Mouse (Mus musculus): ENCODE data around the gene Cox19.
"Not testable (repeated sequence)": the region's sequence is repeated elsewhere in the genome, so short reads cannot be mapped to it uniquely, and the experiment has no call there.

Cox19 gene

DNA sequence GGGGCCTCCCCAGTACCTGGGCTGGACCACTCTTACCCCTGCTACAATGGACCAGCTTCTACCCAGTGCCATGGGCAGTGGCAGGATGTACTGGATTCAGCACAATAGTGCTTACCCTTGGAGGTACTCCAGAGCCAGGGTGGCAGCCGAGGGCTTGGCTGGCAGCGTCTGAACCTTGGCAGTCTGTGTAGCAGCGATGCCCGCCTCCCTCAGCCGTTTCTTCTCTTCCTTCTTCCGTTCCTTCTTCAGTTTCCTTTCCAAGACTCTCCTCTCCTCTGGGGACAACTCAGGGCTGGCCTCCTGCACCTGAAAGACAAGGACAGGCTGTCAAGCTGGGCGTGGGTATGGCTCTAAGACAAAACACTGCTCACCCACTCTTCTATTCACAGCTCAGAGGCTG is 12.6 kb upstream of the Cox19 start:
- DNase-seq (ENCODE audit: low read depth, low spot score) = no peak

DNA sequence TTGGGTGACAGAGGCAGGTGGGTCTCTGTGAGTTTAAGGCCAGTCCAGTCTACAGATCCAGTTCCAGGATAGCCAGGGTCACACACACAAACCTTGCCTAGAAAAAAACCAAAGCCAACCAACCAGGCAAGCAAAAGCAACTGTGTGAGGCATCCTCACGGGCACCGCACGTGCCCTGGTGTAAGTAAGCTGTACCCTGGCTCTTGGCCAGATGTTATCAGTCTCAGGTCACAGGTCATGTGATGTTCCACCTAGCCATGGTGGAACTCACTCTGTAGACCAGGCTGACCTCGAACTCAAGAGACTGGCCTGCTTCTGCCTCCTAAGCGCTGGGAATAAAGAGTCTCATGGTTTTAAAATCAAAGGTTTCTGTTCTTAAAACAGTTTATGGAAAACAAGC is 8.0 kb upstream of the Cox19 start:
- DNase-seq (ENCODE audit: low read depth, low spot score) = no peak

DNA sequence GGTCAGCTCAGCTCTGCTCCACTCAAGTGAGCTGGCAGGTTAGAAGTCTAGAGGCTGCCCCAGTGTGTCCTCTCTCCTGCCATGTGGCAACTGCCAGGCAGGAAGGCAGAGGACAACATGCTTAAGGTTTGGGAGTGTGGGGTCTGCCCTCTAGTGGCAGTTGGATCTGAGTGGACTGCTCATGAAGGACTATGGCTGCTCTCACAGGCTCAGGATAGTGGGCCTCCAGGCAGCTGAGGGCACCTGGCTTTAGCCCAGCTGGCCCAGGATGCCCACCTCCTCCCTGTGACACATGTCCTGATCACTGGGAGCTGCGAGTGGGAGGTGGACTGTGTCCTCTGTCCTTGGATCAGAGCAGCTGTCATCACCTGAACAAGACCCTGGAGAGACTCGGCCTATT is 7.4 kb upstream of the Cox19 start:
- DNase-seq (ENCODE audit: low read depth, low spot score) = no peak

DNA sequence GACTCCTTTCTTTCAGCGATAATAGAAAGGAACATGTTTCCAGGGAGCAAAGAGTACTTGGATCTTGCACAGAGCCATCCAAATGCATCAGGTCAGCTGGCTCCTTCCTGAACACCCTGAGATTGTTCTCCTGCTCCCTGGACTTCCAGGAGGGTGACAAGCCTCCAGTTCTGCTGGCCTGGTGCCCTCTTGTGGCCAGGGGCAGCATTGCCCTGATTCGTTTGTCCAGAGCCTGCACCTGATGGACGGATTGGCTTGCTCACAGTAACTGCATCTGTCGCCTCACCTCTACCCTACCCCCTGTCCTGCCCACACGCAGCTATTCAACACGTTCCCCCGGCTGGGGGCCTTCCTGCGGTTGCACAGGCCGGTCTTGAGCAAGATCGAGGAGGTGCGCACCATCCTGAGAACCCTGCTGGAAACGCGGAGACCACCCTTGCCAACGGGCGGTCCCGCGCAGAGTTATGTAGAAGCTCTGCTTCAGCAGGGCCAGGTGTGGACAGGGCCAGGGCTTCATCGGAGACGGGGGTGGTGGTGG is 4.1 kb upstream of the Cox19 start:
- DNase-seq (ENCODE audit: low read depth, low spot score) = peak; percentile 66

DNA sequence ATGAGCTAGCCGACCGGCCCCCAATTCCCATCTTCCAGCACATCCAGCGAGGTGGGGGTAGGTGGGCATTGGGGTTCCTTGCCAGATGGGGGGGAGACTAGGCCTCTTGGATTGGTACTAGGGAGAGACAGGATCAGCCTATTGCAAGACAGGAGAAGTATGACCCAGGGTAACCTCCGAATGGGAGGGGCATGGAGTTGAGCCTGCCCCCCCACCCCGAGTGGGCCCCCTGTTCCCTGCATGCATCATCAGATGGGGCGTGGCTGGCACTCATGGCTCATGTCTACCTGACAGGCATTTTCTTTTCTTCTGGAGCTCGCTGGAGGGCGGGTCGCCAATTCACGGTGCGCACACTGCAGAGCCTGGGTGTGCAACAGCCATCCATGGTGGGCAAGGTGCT is 2.7 kb upstream of the Cox19 start:
- no peak for DNase-seq (ENCODE audit: low read depth, low spot score)

DNA sequence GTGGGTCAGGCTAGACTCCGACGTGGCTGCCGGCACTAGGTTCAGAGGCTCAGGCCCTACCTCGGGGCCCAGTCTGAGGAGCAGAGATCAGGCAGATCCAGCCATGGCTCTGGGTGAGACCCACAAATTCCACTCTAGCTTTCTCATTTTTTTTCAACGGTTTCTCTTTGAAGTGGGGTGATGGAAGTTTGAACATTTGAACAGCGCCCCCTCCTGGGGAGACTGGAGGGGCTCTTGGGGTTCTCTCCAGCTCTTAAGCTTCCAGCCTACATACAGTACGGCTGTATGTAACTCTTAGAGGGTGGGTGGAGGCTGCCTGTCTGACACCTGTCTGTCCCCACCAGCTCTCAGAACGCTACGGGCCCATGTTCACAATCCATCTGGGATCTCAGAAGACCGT is 2.3 kb upstream of the Cox19 start:
- peak; percentile 33 for DNase-seq (ENCODE audit: low read depth, low spot score)

DNA sequence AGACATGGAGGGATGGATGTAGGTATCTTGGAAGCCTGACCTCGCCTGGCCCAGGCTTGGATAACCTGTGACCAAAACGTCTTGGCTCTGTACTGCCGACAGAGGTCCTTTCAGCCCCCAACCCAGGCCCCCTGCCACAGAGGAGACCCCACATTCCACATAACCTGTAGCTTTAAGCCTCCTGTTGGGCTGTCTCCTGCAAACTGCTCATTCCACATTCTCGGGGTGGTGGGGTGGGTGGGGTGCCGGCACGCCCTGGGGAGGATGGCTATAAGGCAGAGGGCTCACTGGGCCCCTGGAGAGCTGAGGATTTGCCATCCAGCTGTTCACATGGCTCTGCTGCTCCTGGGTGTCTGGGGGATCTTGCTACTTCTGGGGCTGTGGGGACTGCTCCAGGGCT is 1.1 kb upstream of the Cox19 start, which contains the start of gene Cyp2w1:
Cyp2w1 (plus strand) TSS at position 301 of the 400 bp plus-strand sequence.
- no peak for DNase-seq (ENCODE audit: low read depth, low spot score)

DNA sequence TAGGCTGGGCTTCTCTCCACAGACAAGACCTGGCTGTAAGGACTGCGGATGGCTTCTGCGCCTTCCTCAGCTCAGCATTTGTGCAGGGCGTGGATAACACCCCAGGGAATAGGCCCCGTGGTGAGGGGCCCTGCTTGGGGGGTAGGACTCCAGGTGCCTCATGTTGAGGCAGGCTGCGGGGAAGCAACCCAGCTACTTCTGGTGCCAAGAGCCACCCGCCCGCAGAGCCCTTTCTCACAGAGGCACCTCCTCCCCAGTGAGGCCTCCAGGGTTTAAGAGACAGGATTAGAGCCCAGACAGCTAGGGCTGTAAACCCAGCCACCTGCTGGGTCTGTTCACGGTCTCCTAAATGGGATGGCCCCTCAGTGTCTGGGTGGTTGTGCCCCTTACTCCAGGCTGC is 410 bp upstream of the Cox19 start:
- DNase-seq (ENCODE audit: low read depth, low spot score) = no peak

DNA sequence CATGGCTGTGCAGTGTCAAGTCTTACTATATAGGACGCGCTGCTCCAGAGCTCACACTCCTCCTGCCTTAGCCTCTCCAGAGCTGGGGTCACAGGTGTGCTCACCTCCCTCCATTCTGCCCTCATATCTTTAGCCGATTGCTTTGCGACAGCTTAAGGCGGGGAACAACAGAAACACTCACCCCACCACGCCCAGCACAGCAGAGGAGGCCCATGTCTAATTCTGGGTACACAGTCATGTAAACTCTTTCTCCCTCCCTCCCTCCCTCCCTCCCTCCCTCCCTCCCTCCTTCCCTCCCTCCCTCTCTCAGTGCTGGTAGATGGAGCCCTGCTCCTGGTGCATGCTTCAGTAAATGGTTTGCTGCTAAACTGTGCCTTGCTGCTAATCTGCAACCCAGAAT is 1.5 kb downstream of the Cox19 start:
- no peak for DNase-seq (ENCODE audit: low read depth, low spot score)

DNA sequence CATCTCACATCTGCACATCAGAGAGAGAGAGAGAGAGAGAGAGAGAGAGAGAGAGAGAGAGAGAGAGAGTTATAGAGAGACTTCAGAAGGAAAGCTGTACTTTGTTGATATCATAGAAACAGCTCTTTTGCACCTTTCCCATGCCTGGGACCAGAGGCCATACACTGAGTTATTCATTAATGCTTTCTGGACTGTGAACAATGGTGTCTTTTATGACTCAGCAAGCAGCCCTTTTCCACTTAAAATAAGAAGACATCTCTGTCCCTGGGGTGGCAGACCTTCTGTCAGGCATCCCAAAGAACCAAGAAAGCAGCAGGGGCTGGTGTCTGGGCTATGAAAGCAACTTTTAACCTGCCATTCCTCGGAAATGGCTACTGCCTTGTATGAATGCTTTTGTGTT is 4.0 kb downstream of the Cox19 start:
- no peak for DNase-seq (ENCODE audit: low read depth, low spot score)

DNA sequence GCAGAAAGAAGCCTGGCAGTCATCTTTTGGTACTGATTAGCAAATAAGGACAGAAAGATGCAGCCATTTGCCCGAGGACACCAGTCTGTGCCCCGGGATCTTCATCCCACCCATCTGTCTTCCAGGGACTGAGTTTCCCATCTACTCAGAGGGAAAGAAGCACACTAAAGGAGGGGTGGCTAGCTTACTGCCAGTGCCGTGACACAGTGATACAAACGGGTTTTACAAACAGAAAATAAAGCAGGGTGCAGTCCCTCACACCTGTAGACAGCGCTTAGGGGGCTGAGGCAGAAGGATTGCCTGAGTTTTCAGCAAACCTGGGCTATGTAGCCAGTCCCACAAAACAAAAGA is 5.9 kb downstream of the Cox19 start:
- DNase-seq (ENCODE audit: low read depth, low spot score) = no peak

DNA sequence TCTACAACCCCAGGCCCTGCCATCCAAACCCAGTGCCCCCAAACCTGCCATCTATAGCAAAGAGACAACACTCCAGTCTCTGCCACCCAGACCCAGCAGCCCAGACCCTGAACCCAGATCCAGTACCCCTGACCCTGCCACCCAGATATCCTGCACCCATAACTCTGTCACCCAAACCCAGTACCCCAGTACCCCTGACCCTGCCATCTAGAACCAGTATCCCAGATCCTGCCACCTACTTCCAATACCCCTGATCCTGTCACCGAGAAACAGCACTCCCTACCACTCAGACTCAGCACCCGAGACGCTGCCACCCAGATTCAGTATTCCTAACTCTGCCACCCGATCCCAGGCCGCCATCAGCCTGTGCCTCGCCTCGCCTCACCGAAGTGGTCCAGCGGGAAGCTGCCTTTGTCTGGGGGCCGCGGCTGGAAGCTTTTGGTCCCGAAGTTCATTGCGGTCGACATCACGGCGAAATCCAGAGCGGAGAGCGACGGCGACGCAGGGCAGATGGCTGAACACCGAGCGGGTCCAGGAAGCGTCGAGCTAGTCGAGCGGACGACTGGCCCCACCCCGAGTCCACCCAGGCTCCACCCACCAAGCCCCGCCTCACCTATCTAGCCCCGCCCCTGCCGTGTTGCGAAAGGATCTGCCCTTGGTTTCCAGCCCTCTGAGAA is 6.4 kb downstream of the Cox19 start:
- DNase-seq (ENCODE audit: low read depth, low spot score) = peak; percentile 92

DNA sequence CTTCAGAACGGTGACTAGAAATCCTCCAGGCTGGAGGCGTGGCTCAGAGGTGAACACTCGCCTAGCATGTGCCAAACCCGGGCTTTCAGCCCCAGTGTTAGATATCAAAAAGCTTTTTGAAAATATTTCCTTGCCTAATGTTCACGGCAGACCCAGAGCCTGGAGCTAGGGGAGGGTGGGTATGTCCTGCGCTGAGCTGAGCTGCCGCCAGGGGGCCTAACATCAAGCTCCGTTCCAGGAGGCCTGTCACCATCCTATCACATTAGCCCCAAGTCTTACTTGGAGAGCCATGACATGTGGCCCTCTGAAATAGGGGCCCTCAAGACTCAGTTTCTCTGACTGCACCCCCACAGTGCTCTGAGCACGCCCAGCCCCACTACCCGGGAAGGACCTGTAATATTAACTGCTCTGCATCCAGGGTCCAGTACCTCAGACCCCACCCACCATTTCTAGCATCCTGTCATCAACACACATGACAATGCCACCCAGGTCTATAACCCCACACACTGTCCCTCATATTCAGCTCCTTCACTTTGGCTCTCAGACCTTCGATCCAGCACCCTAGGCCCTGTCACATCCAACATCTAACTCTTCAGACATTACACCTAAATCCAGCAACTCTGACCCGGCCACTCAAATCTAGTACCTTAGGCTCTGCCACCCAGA is 7.1 kb downstream of the Cox19 start:
- peak; percentile 80 for DNase-seq (ENCODE audit: low read depth, low spot score)

DNA sequence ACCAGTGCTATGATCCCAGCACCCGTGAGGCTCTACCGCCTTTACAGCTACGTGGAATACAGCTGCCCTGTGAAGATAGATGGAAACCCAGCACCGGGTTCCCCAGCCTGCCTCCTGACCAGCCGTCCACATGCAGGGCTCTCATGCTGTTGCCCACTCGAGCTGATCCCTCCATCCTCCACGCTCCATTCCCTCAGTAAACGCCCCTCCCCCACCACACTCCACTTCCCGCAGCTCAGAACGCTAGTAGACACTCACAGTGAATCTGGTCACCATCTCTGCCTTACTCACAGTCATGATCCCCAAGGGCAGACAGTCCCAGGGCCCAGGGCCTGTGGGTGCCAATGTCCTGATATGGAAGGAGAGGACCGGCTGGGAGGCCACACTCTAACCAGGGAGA is 12.3 kb downstream of the Cox19 start:
- no peak for DNase-seq (ENCODE audit: low read depth, low spot score)

DNA sequence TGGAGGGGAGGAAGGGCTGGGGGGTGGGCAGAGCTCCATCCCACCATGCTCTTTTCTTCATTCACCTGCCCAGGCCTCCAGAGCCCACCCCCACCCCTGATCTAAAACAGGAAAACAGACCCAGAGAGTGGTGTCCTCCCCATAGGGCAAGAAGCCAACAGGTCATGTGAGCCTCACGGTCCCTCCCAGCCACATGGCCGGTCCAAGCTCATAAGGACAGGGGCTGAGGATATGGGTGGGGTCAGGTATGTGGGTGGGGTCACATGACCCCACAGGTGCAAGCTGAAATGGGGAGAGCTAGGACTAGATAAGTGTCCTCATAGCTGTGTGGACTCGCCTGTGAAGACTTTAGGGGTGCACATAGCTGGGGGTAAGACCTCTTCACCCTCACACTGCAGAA is 12.8 kb downstream of the Cox19 start:
- DNase-seq (ENCODE audit: low read depth, low spot score) = no peak

DNA sequence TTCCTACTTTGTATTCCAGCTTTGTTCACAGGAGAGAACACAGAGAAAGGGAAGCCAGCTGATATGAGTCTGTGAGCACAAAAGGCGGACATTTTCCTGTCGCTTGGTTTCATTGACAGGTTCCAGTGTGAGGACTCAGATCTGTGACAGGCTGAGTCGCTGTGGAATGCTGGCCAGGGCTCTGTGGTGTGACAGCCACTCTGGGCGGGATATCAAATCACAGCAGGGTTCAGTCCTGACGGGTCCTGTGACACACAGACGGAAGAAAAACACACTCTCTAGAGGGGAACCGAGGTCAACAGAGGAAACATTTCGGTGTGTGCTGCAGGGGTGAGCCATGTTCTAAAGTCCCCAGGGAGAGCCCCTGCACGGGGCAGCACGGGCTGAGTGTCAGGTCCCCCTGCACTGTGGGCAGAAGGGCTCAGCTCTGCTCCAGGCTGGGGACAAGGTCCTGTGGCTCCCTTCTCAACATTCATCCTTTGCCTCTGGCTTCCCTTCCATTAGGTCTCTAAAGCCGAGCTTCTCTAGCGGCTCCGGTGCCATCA is 13.3 kb downstream of the Cox19 start:
- DNase-seq (ENCODE audit: low read depth, low spot score) = no peak

DNA sequence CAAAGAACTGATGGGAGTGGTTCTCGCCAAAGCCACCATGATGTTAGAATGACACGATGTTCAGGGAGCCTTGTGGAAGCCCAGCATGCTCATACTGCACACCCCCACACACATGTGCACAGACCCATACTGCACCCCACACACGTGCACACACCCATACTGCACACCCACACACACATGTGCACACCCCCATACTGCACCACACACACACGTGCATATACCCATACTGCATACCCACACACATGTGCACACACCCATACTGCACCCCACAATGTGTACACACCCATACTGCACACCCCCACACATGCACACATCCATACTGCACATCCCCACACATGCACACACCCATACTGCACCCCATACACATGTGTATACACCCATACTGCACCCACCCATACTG is 15.6 kb downstream of the Cox19 start:
- DNase-seq (ENCODE audit: low read depth, low spot score) = no peak

DNA sequence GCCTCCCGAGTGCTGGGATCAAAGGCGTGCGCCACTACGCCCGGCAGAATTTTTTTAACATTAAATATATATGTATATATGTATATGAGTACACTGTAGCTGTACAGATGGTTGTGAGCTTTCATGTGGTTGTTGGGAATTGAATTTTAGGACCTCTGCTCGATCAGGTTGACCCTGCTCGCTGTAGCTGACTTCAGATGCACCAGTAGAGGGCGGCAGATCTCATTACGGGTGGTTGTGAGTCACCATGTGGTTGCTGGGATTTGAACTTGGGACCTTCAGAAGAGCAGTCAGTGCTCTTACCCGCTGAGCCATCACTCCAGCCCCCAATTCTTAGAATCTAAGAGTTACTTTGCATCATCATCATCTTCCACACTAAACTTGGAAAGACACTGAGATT is 16.8 kb downstream of the Cox19 start:
- not testable (repeated sequence) for DNase-seq (ENCODE audit: low read depth, low spot score)

DNA sequence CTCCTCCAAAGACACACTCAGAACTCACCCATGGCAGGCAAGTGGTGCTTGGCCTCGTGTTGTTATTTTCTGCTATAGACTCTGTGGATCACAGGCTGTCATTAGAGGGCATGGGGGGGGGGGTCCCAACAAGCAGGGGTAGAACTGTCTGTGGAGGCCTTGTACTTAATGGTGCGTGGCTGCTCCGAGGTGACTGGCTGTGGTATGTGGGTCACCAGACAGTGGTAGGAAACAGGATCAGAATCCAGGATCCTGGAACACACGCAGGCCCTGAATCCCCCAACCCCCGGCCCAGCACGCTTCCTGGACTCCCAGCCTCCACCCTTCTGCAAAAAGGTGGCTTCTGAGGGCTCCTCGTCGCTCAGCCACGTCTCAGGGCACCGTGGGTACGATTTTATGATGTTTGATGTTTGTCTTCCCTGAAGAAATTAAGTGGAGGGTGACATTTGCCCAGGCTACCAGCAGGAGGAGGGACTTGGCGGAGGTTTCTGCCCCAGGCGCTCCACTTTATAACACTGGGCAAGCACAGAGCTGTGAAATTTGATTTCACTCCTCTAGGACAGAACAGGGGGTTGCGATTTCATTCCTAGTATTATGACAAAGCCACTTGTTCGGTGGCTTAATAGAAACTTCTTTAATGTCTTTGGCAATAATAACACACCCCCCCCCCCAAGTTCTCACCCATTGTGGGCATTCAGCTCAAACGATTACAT is 17.8 kb downstream of the Cox19 start:
- DNase-seq (ENCODE audit: low read depth, low spot score) = no peak

DNA sequence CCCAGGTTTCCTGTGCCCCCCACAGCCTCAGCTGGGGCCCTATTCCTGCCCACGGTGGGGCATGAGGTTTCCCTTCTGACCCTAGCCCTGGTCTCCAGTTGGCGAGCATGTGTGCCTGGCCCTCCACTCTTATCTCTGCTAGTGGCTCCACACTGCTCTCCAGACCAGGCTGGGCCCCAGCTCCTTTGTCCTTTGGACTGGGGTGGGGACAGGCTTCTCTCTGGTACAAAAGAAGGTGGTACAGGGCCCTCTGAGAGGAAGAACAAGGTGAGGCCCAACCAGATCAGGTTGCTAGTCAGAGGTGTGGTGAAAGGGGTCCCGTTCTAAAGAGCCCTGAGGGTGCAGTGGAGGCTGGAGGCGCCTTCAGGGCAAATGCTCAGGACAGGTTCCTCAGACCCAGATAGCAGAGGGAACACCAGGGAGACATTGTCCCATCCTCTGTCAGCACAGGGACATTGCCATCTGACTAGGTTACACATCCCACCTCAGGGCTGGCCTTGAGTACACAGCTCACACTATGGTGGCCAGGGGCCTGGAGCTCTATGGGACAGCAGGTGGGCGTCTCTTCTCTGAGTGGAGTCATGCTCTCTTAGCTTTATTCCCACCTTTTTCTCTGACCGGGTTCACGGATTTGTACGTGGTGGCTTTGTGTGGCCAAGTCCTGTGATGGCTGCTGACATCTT is 18.5 kb downstream of the Cox19 start:
- DNase-seq (ENCODE audit: low read depth, low spot score) = no peak

DNA sequence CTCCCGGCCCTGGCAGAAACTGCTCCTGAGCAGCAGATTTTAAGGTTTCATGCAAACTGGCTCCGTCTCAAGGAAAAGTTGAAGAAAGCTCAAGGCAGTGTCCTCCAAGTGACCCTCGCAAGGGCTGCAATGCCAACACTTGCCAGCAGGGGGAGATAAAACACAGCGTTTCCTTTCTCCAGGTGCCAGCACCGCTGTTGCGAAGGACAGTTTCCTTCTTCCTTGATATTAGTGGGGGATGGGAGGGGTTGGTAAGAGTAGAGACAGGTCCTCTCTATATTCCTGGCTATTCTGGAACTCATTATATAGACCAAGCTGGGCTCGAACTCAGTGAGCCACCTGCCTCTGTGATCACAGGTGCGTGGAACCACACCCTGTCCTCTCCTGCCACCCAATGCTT is 19.5 kb downstream of the Cox19 start:
- peak; percentile 79 for DNase-seq (ENCODE audit: low read depth, low spot score)

DNA sequence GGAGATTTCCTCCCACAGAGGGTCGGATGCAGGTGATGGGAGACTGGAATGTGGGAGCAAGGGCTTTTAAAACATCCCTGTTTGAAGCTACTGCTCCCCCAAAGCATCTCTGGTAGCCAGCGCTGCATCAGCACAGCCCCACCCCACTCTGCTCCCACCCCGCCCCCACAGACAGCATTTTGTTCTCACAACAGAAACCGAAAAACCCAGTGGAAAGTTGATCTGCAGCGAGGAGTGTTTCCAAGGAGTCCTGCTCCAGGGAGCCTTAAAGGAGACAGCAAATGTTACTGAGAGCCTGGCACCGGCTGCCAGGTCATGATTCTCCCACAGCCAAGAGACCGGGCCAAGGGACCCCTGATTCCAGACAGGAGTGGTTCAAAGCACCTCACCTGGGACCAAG is 20.5 kb downstream of the Cox19 start:
- no peak for DNase-seq (ENCODE audit: low read depth, low spot score)

All from forelimb bud, embryonic 11.5 days (tissue).